Mouse (Mus musculus) kidney, adult 2 months (tissue): ENCODE data around the gene Mrps27.

Experiments used
- CTCF ChIP-seq: fragments of 200-500 bp; conservative IDR thresholded peaks from 2 replicates; pipeline ENCODE4 v1.5.1; 2011; ENCODE audit warnings: low read depth, mild to moderate bottlenecking, control low read depth, low read length, moderate library complexity, mixed read lengths; ENCODE audit not compliant: insufficient read depth, insufficient read length
- POLR2A ChIP-seq: fragments of 200-500 bp; IDR thresholded peaks from one replicate; pipeline ENCODE4 v1.6.1; 2011; ENCODE audit warnings: low read depth, low read length, control low read depth

DNA sequence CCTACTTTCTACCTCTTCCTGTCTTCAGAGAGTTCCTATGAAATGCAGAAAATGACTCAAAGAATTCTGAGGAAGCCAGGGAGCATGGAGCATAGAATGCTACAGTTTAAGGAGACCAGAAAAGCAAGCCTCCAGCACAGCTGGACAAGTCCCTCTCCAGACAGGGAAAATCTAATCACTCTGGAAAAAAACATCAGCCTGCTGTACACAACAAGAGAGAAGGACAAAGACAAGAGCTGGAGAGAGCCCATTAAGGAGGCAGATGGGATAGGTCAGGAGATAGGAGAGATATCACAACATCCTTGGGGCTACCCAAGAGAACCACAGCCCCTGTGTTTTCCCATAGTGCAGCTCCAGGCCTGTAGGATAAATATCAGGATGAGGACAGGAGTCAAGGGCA lies 92.5 kb downstream of the Mrps27 start:
- TF ChIP-seq CTCF, result no peak
- no peak for TF ChIP-seq POLR2A
